Mouse (Mus musculus): Measurements from ENCODE around the gene Ddc. TPM values are rescaled to one million over a fixed set of nuclear protein-coding genes. Genes with fewer than 3 reads are reported as not detected.

Gene Ddc
- polyA plus RNA-seq (2015; fragmentation: Nextera tagmentation; extraction: Ambion mirVana), result 18.4 and 21.7 TPM in 2 replicates

GRCm38 (mm10) chr11:11897645-11898357 is at the start of gene Ddc:
Gene Ddc, minus strand, starts transcription at chr11:11898144.
- no peak for ATAC-seq
- H3K4me3 ChIP-seq (ENCODE audit: low read depth, low read length), result no peak within 1 kb of the TSS
- H3K27me3 ChIP-seq (ENCODE audit: control insufficient read depth, insufficient read depth, low read depth, low read length), result no peaks in the 10 kb centered on the region
- no peak within 1 kb of the TSS for H3K4me2 ChIP-seq (ENCODE audit: low read length)
- H3K9ac ChIP-seq (ENCODE audit: low read depth, low read length), result no peak within 1 kb of the TSS
- 84% methylated on average over 12 of the region's 12 CpGs for WGBS
- H3K9me3 ChIP-seq (replicated peaks; ENCODE audit: control insufficient read depth, low read length, poor library complexity, severe bottlenecking), result no peaks in the 10 kb centered on the region
- no peaks in the 10 kb centered on the region for H3K36me3 ChIP-seq (ENCODE audit: control insufficient read depth, insufficient read depth, low read length)
- H3K4me1 ChIP-seq (ENCODE audit: control insufficient read depth, insufficient read depth, low read length), result no peaks in the 10 kb centered on the region
- H3K27ac ChIP-seq (ENCODE audit: low read length), result no peak within 1 kb of the TSS

- no peak overlapping the region for H3K4me2 ChIP-seq (ENCODE audit: low read length)
- WGBS, result 91% methylated on average over 4 of the region's 4 CpGs
- no peak overlapping the region for H3K9ac ChIP-seq (ENCODE audit: low read depth, low read length)
- H3K27me3 ChIP-seq (ENCODE audit: control insufficient read depth, insufficient read depth, low read depth, low read length), result no peaks in the 10 kb centered on the region
- ATAC-seq, result no peak
- H3K4me3 ChIP-seq (ENCODE audit: low read depth, low read length), result no peak overlapping the region
- H3K36me3 ChIP-seq (ENCODE audit: control insufficient read depth, insufficient read depth, low read length), result peaks cover 11% of the 10 kb centered on the region; the same call in 1 of the 2 replicates
- H3K9me3 ChIP-seq (replicated peaks; ENCODE audit: control insufficient read depth, low read length, poor library complexity, severe bottlenecking), result no peaks in the 10 kb centered on the region
- no peak overlapping the region for H3K27ac ChIP-seq (ENCODE audit: low read length)
- no peaks in the 10 kb centered on the region for H3K4me1 ChIP-seq (ENCODE audit: control insufficient read depth, insufficient read depth, low read length)
Observed at GRCm38 (mm10) chr11:11945766-11946165, 47.8 kb upstream of the Ddc start.

DNA sequence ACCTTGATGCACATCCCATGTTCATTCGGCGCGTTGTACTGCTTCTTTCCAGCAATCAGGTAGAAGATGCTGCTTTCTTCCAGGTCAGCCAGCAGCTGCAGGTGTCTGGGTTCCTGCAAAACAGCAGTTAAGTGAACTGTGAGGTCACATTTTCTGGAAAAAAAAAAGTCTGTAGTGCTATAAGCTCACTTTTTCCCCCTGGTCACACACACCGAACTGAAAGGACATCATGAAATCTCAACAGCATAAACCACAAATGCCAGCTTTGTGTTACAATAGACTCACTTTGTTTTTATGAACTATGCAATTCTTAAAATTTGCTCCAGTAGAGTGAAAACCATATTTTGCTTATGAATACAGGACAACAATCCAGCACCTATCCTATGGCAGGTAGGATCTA is 46.9 kb upstream of the Ddc start:
- Histone ChIP-seq H3K27me3 (ENCODE audit: control insufficient read depth, insufficient read depth, low read depth, low read length) (no peaks in the 10 kb centered on the region), H3K4me2 (ENCODE audit: low read length) (no peak overlapping the region), H3K4me3 (ENCODE audit: low read depth, low read length) (no peak overlapping the region), H3K9ac (ENCODE audit: low read depth, low read length) (no peak overlapping the region), H3K36me3 (ENCODE audit: control insufficient read depth, insufficient read depth, low read length) (peaks cover 11% of the 10 kb centered on the region; the same call in 1 of the 2 replicates), H3K4me1 (ENCODE audit: control insufficient read depth, insufficient read depth, low read length) (no peaks in the 10 kb centered on the region), H3K9me3 (replicated peaks; ENCODE audit: control insufficient read depth, low read length, poor library complexity, severe bottlenecking) (no peaks in the 10 kb centered on the region), H3K27ac (ENCODE audit: low read length) (no peak overlapping the region)
- WGBS, result 93% methylated on average over 4 of the region's 4 CpGs
- no peak for ATAC-seq

DNA sequence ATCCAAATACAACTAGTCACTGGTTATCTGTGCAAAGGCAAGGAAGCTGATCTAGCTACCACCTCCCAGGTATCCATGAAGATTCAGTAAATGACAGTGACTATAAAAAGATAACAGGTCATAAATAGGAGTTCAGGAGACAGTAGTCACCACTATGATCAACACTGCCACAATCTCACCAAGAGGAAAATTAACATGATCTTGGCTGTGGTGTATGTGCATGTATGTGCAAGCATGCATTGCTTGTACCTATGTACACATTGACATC is 46.1 kb upstream of the Ddc start:
- Histone ChIP-seq H3K9ac (ENCODE audit: low read depth, low read length) (no peak overlapping the region), H3K4me1 (ENCODE audit: control insufficient read depth, insufficient read depth, low read length) (no peaks in the 10 kb centered on the region), H3K27me3 (ENCODE audit: control insufficient read depth, insufficient read depth, low read depth, low read length) (no peaks in the 10 kb centered on the region), H3K4me3 (ENCODE audit: low read depth, low read length) (no peak overlapping the region), H3K9me3 (replicated peaks; ENCODE audit: control insufficient read depth, low read length, poor library complexity, severe bottlenecking) (no peaks in the 10 kb centered on the region), H3K36me3 (ENCODE audit: control insufficient read depth, insufficient read depth, low read length) (peaks cover 11% of the 10 kb centered on the region; the same call in 1 of the 2 replicates), H3K27ac (ENCODE audit: low read length) (no peak overlapping the region), H3K4me2 (ENCODE audit: low read length) (no peak overlapping the region)
- ATAC-seq, result no peak

DNA sequence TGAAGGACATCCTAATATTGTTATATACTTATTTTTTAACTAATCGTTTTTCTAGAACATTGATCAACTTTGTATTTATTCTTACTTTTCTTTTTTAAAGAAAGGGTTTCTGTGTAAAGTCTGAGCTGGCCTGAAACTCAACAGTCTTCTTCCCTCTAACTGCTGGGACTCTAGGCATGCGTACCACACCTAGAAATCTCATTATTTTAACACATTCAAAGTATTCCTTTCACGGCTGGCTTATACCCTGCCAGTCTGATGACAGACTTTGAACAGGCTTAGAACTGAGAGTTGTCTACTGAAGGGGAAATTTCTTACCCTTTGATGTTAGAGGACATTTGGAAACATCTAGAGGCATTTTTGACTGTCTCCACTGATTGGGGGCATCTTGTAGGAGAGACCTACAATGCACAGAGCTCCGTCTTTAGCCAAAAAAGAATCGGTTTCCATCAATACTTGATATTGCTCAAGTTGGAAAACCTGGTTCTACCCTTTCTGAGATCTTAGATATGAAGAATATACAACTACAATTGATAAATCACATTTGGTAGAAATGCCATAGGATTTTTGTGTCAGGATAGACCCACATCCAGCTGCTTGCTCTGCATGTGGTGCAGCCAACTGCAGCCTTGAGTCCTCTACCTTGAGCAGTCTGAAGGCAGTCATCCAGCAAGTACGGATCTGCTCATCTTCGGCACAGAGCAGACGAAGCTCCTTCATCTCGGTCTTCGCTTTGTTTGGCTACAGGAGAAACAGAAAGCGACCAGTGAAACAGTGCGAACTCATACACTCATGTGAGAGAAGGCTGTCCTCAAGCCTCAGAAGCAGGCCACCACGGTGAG is 45.5 kb upstream of the Ddc start:
- no peaks in the 10 kb centered on the region for H3K9me3 ChIP-seq (replicated peaks; ENCODE audit: control insufficient read depth, low read length, poor library complexity, severe bottlenecking)
- no peak overlapping the region for H3K4me2 ChIP-seq (ENCODE audit: low read length)
- no peak overlapping the region for H3K27ac ChIP-seq (ENCODE audit: low read length)
- no peaks in the 10 kb centered on the region for H3K27me3 ChIP-seq (ENCODE audit: control insufficient read depth, insufficient read depth, low read depth, low read length)
- H3K4me1 ChIP-seq (ENCODE audit: control insufficient read depth, insufficient read depth, low read length), result no peaks in the 10 kb centered on the region
- no peak for ATAC-seq
- no peak overlapping the region for H3K4me3 ChIP-seq (ENCODE audit: low read depth, low read length)
- WGBS, result 81% methylated on average over 13 of the region's 13 CpGs
- H3K36me3 ChIP-seq (ENCODE audit: control insufficient read depth, insufficient read depth, low read length), result peaks cover 11% of the 10 kb centered on the region; the same call in 1 of the 2 replicates
- H3K9ac ChIP-seq (ENCODE audit: low read depth, low read length), result no peak overlapping the region

DNA sequence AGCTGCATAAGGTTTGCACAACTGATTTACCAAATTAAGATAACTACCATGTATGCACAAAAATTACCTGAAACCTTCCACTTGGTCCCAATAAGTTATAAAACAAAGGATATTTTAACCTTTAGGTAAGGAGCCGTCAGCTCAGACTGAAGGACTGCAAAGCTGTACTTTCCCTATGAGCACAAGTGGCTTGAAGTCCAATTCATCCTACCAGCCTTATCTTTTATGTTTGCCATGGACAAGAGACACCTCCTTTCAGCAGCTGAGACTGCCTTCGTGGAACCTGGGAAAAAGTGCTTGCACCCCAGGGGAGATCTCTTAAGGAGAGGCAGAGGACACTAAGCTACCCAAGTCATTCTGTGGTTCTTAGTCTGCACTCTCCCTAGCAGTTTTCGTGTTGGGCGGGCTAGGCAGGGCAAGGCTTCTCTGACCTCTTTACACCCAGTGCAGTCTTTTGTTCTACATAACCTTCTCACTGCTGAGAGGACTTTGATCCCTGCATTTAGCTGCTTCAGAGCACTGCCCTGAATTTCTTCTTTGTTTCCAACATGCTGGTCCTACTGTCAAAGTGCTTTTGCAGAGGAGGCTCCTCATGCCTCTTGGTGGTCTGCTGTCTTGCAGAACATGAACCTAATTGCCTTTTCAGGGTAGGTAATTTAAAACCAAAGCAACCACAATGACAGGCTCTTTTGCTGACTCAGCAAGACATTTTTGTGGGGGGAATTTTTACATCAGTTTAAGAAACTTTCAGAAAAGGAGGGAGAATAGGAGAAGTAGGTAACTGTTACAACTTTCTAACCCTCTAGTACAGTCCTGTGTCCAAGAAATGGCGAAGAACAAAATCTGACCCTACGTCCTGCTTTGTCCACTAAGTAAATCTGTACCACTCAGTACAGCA is 44.6 kb upstream of the Ddc start:
- WGBS, result 39% methylated on average over 6 of the region's 6 CpGs
- Histone ChIP-seq H3K27ac (ENCODE audit: low read length) (no peak overlapping the region), H3K36me3 (ENCODE audit: control insufficient read depth, insufficient read depth, low read length) (peaks cover 14% of the 10 kb centered on the region; the same call in 1 of the 2 replicates), H3K9me3 (replicated peaks; ENCODE audit: control insufficient read depth, low read length, poor library complexity, severe bottlenecking) (no peaks in the 10 kb centered on the region), H3K4me2 (ENCODE audit: low read length) (no peak overlapping the region), H3K4me3 (ENCODE audit: low read depth, low read length) (no peak overlapping the region), H3K9ac (ENCODE audit: low read depth, low read length) (no peak overlapping the region), H3K27me3 (ENCODE audit: control insufficient read depth, insufficient read depth, low read depth, low read length) (no peaks in the 10 kb centered on the region), H3K4me1 (ENCODE audit: control insufficient read depth, insufficient read depth, low read length) (no peaks in the 10 kb centered on the region)
- no peak for ATAC-seq

DNA sequence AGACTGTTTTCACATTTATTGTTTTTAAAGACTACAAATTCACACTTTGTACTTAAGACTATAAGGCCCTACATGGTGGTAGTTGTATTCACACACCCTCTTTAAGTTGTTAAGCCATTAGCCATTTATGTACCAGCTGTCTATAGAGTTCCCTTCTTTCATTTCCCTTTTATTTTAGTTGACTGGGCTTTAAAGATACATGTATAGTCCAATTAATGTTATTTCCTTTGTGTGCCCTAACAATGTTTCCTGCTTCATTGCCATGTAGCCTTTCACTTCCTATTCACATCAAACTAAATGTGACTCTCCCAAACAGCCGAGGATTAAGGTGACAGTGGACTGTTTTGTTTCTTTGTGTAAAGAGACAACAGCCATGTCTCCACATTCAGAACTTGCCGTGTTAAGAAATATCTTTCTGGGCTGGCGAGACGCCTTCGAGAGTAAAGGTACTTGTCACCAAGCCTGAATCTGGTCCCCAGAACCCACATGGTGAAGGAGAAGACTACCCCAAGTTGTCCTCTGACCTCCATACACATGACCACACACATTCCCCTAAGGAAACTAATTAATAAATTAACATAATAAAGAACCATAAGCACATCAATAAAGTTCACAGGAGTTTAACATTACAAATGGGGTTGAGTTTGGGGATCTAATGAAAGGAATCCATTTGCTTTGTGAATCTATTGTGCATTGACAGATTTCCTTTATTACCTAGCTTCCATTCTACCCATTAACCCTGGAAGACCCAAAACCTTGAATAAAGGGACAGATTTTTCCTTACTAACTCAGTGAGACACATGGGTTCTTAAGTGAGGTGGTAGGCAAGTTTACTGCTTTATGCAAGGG is 43.1 kb upstream of the Ddc start:
- H3K4me2 ChIP-seq (ENCODE audit: low read length), result no peak overlapping the region
- 34% methylated on average over 5 of the region's 5 CpGs for WGBS
- H3K9ac ChIP-seq (ENCODE audit: low read depth, low read length), result no peak overlapping the region
- no peak for ATAC-seq
- peaks cover 16% of the 10 kb centered on the region; the same call in 1 of the 2 replicates for H3K36me3 ChIP-seq (ENCODE audit: control insufficient read depth, insufficient read depth, low read length)
- no peak overlapping the region for H3K27ac ChIP-seq (ENCODE audit: low read length)
- H3K9me3 ChIP-seq (replicated peaks; ENCODE audit: control insufficient read depth, low read length, poor library complexity, severe bottlenecking), result no peaks in the 10 kb centered on the region
- no peaks in the 10 kb centered on the region for H3K4me1 ChIP-seq (ENCODE audit: control insufficient read depth, insufficient read depth, low read length)
- H3K4me3 ChIP-seq (ENCODE audit: low read depth, low read length), result no peak overlapping the region
- no peaks in the 10 kb centered on the region for H3K27me3 ChIP-seq (ENCODE audit: control insufficient read depth, insufficient read depth, low read depth, low read length)

DNA sequence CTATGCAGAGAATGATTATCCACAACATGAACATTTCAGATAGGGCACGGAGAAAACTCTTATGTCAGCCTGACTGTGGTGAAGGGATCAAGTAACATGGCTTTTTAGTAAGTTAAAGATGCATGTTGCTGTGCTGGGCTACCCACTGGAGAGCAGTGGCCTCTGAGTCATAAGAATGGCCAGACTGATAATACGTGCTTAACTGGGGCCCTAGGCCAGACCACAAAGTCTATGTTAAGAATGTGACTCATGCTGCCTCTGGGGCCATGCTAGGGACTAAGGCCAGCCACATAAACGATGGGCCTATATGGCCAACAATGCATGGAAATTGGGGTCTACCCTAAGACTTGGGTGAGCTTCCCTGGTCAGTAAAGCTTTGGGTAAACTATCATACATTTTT is 41.7 kb upstream of the Ddc start:
- Histone ChIP-seq H3K9me3 (replicated peaks; ENCODE audit: control insufficient read depth, low read length, poor library complexity, severe bottlenecking) (no peaks in the 10 kb centered on the region), H3K4me2 (ENCODE audit: low read length) (no peak overlapping the region), H3K4me3 (ENCODE audit: low read depth, low read length) (no peak overlapping the region), H3K4me1 (ENCODE audit: control insufficient read depth, insufficient read depth, low read length) (no peaks in the 10 kb centered on the region), H3K27me3 (ENCODE audit: control insufficient read depth, insufficient read depth, low read depth, low read length) (no peaks in the 10 kb centered on the region), H3K36me3 (ENCODE audit: control insufficient read depth, insufficient read depth, low read length) (peaks cover 13% of the 10 kb centered on the region; the same call in 1 of the 2 replicates), H3K27ac (ENCODE audit: low read length) (no peak overlapping the region), H3K9ac (ENCODE audit: low read depth, low read length) (no peak overlapping the region)
- no peak for ATAC-seq
- WGBS, result 83% methylated on average over 3 of the region's 3 CpGs

All from midbrain, embryonic 16.5 days (tissue).